Mouse (Mus musculus) spleen, adult 2 months (tissue): Measurements from ENCODE around the gene Tbk1.

Experiments
- CTCF ChIP-seq: fragments of 200-500 bp; IDR thresholded peaks from 2 replicates; pipeline ENCODE4 v1.5.1; 2011; ENCODE audit warnings: mild to moderate bottlenecking, inconsistent platforms; ENCODE audit not compliant: insufficient read depth, insufficient read length, insufficient replicate concordance; ENCODE audit errors: extremely low read depth
- POLR2A ChIP-seq: fragments of 200-500 bp; IDR thresholded peaks from 2 replicates; pipeline ENCODE4 v1.6.1; 2011; ENCODE audit warnings: low read depth, low read length, inconsistent platforms

GRCm38 (mm10) chr10:121543577-121543976, 43.0 kb downstream of the Tbk1 start:
- TF ChIP-seq POLR2A (no peak), CTCF (no peak)
